Mouse (Mus musculus) telencephalon, adult 2 months (tissue): ENCODE results near the gene Ddit4l.
"Not testable (repeated sequence)": the region's sequence is repeated elsewhere in the genome, so short reads cannot be mapped to it uniquely, and the experiment has no call there.

Source experiments
- DNase-seq: peaks from one replicate; pipeline ENCODE4 v3.0.0-alpha.2; 2011; ENCODE audit warnings: low read depth, low spot score

The Ddit4l gene

DNA sequence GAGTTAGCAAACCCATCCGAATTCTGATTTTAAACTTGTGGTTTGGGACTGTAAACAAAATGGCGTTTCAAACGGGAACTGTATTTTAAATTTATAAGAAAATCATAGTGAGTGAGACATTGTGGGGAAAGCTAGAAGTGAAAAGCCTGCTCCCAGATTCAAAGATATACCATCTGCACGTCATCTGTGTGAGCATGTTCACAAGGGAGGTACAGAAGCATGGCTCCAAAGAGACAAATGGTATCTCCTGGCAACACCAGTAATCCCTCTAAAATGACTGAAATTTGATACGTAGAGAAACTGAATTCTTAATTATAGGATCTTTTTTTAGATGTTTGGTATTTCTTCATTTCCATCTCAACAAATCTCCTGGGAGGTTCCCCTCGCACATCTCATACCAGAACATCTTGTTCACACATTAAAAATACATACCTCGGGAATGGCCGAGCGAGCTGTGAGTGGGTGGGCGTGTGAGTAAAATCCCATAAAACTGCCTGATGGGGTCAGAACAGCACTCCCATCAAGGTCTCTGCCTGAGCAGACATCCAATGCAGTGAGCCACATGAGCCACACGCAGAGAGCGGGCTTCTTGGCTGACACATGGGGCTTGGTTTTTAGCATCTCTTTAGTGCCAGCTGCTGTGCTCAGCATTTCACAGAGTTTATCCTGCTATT, 26.2 kb downstream of the Ddit4l start:
- peak; percentile 75 for DNase-seq

DNA sequence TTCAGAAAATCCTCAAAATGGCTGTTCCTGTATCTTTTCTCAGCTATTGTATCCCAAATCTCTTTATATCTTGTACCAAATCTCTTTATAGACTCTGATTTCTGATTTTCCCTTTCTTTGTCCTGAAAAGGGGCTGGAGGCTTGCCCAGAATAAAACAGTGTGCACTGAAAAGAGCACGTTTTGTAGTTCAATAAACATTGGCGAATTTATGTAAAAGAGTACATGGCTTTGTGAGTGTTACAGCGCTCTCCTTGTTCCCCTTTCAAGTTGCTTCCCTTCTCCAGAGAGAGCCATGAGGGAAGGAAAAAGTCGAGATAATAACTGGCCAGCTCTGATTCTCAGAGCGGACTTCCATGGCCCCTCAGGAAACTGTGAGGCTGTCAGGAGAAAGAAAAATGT, 27.7 kb downstream of the Ddit4l start:
- DNase-seq, result no peak

DNA sequence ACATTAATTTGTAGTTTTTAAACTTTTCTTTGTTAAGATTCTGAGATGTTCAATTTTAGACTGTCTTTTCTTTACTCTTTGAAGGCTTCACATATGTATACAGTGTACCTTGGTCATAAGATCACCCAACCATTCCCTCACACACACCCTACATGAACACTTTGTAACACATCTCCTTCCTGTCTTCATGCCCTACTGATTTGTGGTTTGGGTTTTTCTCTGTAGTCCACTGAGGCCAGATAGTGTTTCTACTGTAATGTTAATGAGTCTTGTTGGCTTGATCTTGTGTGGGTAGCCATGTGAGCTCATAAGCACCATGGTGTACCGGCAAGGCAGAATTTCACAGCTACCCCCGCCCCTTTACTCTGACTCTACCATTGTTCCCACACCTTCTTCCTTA, 31.4 kb downstream of the Ddit4l start:
- no peak for DNase-seq

DNA sequence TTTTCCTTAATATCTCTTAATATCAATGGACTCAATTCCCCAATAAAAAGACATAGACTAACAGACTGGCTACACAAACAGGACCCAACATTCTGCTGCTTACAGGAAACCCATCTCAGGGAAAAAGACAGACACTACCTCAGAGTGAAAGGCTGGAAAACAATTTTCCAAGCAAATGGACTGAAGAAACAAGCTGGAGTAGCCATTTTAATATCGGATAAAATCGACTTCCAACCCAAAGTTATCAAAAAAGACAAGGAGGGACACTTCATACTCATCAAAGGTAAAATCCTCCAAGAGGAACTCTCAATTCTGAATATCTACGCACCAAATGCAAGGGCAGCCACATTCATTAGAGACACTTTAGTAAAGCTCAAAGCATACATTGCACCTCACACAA, 49.8 kb downstream of the Ddit4l start, which contains the start of gene Gm21962:
TSS of gene Gm21962 (plus strand) at position 301 of the 400 bp plus-strand sequence.
- not testable (repeated sequence) for DNase-seq
